Mouse (Mus musculus): ENCODE results near the gene Prim2. TPM values are rescaled to one million over a fixed set of nuclear protein-coding genes. Genes with fewer than 3 reads are reported as not detected.

Gene Prim2
- polyA plus RNA-seq, 1 experiment from 2014 or later: 25.5 TPM

DNA sequence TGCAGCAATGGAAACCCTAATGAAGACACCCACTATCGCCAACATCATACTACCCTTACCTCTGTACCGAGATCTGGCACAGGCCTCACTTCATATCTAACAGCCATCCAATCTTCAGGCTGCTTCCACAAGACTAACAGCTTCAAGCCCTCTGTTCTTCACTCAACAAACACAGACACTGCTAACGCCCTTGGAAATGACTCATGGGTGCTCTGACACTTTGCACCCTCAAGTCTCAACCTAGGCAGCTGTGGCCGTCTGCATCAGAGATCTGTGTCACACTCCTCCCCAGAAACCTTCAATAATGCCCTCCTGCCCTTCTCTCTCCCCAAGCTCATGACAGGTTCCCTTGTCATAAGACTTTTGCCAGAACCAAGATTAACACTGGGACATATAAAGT, 20.6 kb downstream of the Prim2 start:
- Histone ChIP-seq H3K27ac (ENCODE audit: low read depth, low read length) (no peak overlapping the region), H3K9ac (ENCODE audit: low read depth, low read length) (no peak overlapping the region), H3K36me3 (ENCODE audit: control insufficient read depth, insufficient read depth, low read length) (0 out of 2 replicates have a peak, but pooled peaks cover 4% of the 10 kb centered on the region), H3K27me3 (ENCODE audit: control insufficient read depth, insufficient read depth, low read length) (no peaks in the 10 kb centered on the region), H3K4me1 (ENCODE audit: control insufficient read depth, insufficient read depth, low read length) (peaks cover 2% of the 10 kb centered on the region; the same call in 1 of the 2 replicates), H3K9me3 (replicated peaks; ENCODE audit: control insufficient read depth, low read length) (no peaks in the 10 kb centered on the region), H3K4me2 (no peak overlapping the region), H3K4me3 (ENCODE audit: low read depth, low read length) (no peak overlapping the region)
- 82% methylated on average over 4 of the region's 4 CpGs for WGBS (ENCODE audit: insufficient replicate concordance)
- no peak for ATAC-seq (replicated peaks; ENCODE audit: insufficient number of reproducible peaks, low FRiP score, low TSS enrichment)

DNA sequence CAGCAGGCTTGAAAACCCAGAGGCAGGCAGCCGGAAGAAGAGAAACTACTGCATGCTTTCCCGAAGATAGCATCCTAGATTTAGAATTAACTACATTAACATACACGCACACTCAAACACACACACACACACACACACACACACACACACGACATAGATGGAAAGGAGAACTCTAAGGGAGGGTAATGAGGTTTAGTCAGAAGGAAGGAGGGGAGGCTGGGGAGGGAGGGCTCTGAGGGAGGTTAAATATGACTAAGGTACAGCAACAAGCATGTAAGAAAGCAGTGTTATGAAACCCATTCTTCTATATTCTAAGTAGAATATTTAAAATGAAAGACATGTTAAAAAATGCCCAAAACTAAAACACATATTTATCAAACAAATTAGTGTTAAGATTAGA, 21.9 kb downstream of the Prim2 start:
- ATAC-seq (replicated peaks; ENCODE audit: insufficient number of reproducible peaks, low FRiP score, low TSS enrichment): no peak
- WGBS (ENCODE audit: insufficient replicate concordance): 81% methylated on average over 4 of the region's 4 CpGs
- no peaks in the 10 kb centered on the region for H3K27me3 ChIP-seq (ENCODE audit: control insufficient read depth, insufficient read depth, low read length)
- no peak overlapping the region for H3K27ac ChIP-seq (ENCODE audit: low read depth, low read length)
- no peak overlapping the region for H3K9ac ChIP-seq (ENCODE audit: low read depth, low read length)
- no peak overlapping the region for H3K4me3 ChIP-seq (ENCODE audit: low read depth, low read length)
- H3K4me1 ChIP-seq (ENCODE audit: control insufficient read depth, insufficient read depth, low read length): peaks cover 2% of the 10 kb centered on the region; the same call in 1 of the 2 replicates
- 0 out of 2 replicates have a peak, but pooled peaks cover 4% of the 10 kb centered on the region for H3K36me3 ChIP-seq (ENCODE audit: control insufficient read depth, insufficient read depth, low read length)
- H3K4me2 ChIP-seq: no peak overlapping the region
- no peaks in the 10 kb centered on the region for H3K9me3 ChIP-seq (replicated peaks; ENCODE audit: control insufficient read depth, low read length)

DNA sequence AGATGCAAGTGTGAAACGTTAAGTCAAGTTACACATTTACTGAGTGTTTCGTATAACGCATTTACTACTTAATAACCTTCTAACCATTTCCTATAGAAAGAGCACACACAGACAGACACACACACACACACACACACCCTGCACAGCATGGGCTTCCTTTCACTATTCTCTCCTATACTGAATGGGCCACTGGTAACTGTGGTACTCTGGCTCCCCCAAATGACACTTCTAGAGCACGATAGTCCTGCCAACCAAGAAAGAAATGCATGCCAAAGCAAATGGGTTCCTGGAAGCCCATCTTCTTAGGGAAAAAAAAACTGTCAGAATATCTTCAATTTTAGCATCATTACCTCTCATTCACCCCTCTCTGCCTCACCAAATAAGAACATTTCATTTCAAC, 22.4 kb downstream of the Prim2 start:
- peaks cover 2% of the 10 kb centered on the region; the same call in 1 of the 2 replicates for H3K4me1 ChIP-seq (ENCODE audit: control insufficient read depth, insufficient read depth, low read length)
- no peak overlapping the region for H3K9ac ChIP-seq (ENCODE audit: low read depth, low read length)
- H3K4me2 ChIP-seq: no peak overlapping the region
- no peak for ATAC-seq (replicated peaks; ENCODE audit: insufficient number of reproducible peaks, low FRiP score, low TSS enrichment)
- H3K27me3 ChIP-seq (ENCODE audit: control insufficient read depth, insufficient read depth, low read length): no peaks in the 10 kb centered on the region
- no peaks in the 10 kb centered on the region for H3K9me3 ChIP-seq (replicated peaks; ENCODE audit: control insufficient read depth, low read length)
- no peak overlapping the region for H3K27ac ChIP-seq (ENCODE audit: low read depth, low read length)
- WGBS (ENCODE audit: insufficient replicate concordance): 76% methylated on average over 4 of the region's 4 CpGs
- no peak overlapping the region for H3K4me3 ChIP-seq (ENCODE audit: low read depth, low read length)
- 0 out of 2 replicates have a peak, but pooled peaks cover 4% of the 10 kb centered on the region for H3K36me3 ChIP-seq (ENCODE audit: control insufficient read depth, insufficient read depth, low read length)

DNA sequence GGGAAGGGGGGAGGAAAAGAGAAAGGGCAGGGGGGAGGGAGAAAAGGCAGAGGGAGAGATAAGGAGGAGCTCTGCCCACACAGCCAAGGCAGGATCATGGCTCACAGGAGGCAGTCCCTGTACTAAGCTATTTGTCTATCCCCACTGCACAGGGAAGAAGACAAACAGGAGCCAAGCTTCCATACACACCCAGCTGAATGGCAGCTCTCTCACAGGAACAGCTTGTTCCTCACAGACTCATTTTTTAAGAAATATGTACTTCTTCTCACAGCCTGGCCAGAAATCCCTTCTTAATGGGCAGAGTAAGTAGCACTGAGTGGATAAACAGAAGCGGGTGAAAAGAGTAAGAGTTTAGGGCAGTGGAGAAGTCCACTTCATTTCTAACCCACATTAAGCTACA, 23.9 kb downstream of the Prim2 start:
- 74% methylated on average over 1 of the region's 1 CpGs for WGBS (ENCODE audit: insufficient replicate concordance)
- ATAC-seq (replicated peaks; ENCODE audit: insufficient number of reproducible peaks, low FRiP score, low TSS enrichment): no peak
- no peak overlapping the region for H3K4me2 ChIP-seq
- H3K9ac ChIP-seq (ENCODE audit: low read depth, low read length): no peak overlapping the region
- H3K4me1 ChIP-seq (ENCODE audit: control insufficient read depth, insufficient read depth, low read length): peaks cover 2% of the 10 kb centered on the region; the same call in 1 of the 2 replicates
- H3K4me3 ChIP-seq (ENCODE audit: low read depth, low read length): no peak overlapping the region
- H3K36me3 ChIP-seq (ENCODE audit: control insufficient read depth, insufficient read depth, low read length): 0 out of 2 replicates have a peak, but pooled peaks cover 4% of the 10 kb centered on the region
- H3K27me3 ChIP-seq (ENCODE audit: control insufficient read depth, insufficient read depth, low read length): no peaks in the 10 kb centered on the region
- H3K27ac ChIP-seq (ENCODE audit: low read depth, low read length): no peak overlapping the region
- no peaks in the 10 kb centered on the region for H3K9me3 ChIP-seq (replicated peaks; ENCODE audit: control insufficient read depth, low read length)

DNA sequence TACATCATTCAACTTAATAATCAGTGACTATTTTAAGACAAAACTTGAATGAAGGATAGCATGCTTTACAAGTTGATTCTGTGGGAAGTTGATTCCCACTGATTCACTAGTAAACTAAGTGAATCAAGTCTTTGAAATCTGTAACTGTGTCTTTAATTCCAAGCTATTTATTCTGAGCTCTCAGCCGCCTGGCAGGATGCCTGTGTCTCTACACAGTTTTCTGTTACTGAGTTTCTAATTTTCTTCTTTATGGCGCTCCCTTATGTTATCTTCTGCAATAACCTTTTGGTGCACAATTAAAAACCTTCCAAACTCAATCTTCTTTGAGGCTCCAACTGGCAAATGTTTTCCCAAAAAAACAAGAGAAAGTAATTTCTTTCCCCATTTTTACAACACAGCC, 28.5 kb downstream of the Prim2 start:
- 0 out of 2 replicates have a peak, but pooled peaks cover 3% of the 10 kb centered on the region for H3K9me3 ChIP-seq (replicated peaks; ENCODE audit: control insufficient read depth, low read length)
- no peak overlapping the region for H3K27ac ChIP-seq (ENCODE audit: low read depth, low read length)
- H3K9ac ChIP-seq (ENCODE audit: low read depth, low read length): no peak overlapping the region
- 88% methylated on average over 2 of the region's 2 CpGs for WGBS (ENCODE audit: insufficient replicate concordance)
- no peak for ATAC-seq (replicated peaks; ENCODE audit: insufficient number of reproducible peaks, low FRiP score, low TSS enrichment)
- peaks cover 2% of the 10 kb centered on the region; the same call in 1 of the 2 replicates for H3K4me1 ChIP-seq (ENCODE audit: control insufficient read depth, insufficient read depth, low read length)
- no peak overlapping the region for H3K4me2 ChIP-seq
- no peaks in the 10 kb centered on the region for H3K27me3 ChIP-seq (ENCODE audit: control insufficient read depth, insufficient read depth, low read length)
- H3K4me3 ChIP-seq (ENCODE audit: low read depth, low read length): no peak overlapping the region
- peaks cover 5% of the 10 kb centered on the region; the same call in 1 of the 2 replicates for H3K36me3 ChIP-seq (ENCODE audit: control insufficient read depth, insufficient read depth, low read length)

DNA sequence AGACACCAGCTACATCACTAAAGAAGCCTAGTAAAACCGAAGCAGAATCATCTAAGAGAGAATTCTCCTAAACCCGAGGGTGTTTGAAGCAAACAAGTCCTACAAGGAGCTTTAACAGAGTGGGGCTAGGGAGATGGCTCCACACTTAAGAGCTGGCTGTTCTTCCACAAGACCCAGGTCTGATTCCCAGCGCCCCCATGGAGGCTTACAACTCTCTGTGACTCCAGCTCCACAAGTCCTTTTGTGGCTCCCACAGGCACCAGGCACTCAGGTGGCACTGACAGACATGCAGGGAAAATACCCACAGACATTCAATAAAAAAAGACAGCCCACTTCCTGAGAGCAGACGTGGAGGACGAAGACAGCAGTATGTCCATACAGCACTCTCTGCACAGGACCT, 29.5 kb downstream of the Prim2 start:
- no peak overlapping the region for H3K4me2 ChIP-seq
- H3K4me3 ChIP-seq (ENCODE audit: low read depth, low read length): no peak overlapping the region
- H3K9me3 ChIP-seq (replicated peaks; ENCODE audit: control insufficient read depth, low read length): 0 out of 2 replicates have a peak, but pooled peaks cover 3% of the 10 kb centered on the region
- peaks cover 5% of the 10 kb centered on the region; the same call in 1 of the 2 replicates for H3K36me3 ChIP-seq (ENCODE audit: control insufficient read depth, insufficient read depth, low read length)
- no peak overlapping the region for H3K9ac ChIP-seq (ENCODE audit: low read depth, low read length)
- ATAC-seq (replicated peaks; ENCODE audit: insufficient number of reproducible peaks, low FRiP score, low TSS enrichment): no peak
- no peaks in the 10 kb centered on the region for H3K4me1 ChIP-seq (ENCODE audit: control insufficient read depth, insufficient read depth, low read length)
- H3K27ac ChIP-seq (ENCODE audit: low read depth, low read length): no peak overlapping the region
- no peaks in the 10 kb centered on the region for H3K27me3 ChIP-seq (ENCODE audit: control insufficient read depth, insufficient read depth, low read length)
- 91% methylated on average over 5 of the region's 5 CpGs for WGBS (ENCODE audit: insufficient replicate concordance)

DNA sequence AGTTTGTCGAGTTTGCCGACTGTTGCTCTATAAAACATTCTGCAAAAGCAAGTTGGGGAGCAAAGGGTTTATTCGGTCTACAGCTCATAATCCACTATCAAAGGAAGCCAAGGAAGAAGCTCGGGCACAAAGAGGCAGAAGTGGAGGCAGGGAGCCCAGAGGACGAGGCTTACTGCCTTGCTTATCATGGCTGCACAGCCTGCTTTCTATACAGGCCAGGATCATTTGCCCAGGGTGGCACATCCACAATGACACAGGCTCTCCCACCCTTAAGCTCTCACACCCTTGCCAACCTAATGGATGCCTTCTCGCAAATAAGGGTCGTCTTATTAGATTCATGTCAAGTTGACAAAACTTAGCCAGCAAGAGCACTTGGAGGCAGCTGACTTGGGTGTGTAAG, 30.4 kb downstream of the Prim2 start:
- no peak overlapping the region for H3K4me3 ChIP-seq (ENCODE audit: low read depth, low read length)
- WGBS (ENCODE audit: insufficient replicate concordance): 90% methylated on average over 7 of the region's 7 CpGs
- no peak overlapping the region for H3K4me2 ChIP-seq
- no peak overlapping the region for H3K27ac ChIP-seq (ENCODE audit: low read depth, low read length)
- no peak overlapping the region for H3K9ac ChIP-seq (ENCODE audit: low read depth, low read length)
- no peaks in the 10 kb centered on the region for H3K4me1 ChIP-seq (ENCODE audit: control insufficient read depth, insufficient read depth, low read length)
- no peaks in the 10 kb centered on the region for H3K27me3 ChIP-seq (ENCODE audit: control insufficient read depth, insufficient read depth, low read length)
- peaks cover 5% of the 10 kb centered on the region; the same call in 1 of the 2 replicates for H3K36me3 ChIP-seq (ENCODE audit: control insufficient read depth, insufficient read depth, low read length)
- ATAC-seq (replicated peaks; ENCODE audit: insufficient number of reproducible peaks, low FRiP score, low TSS enrichment): no peak
- 0 out of 2 replicates have a peak, but pooled peaks cover 3% of the 10 kb centered on the region for H3K9me3 ChIP-seq (replicated peaks; ENCODE audit: control insufficient read depth, low read length)

DNA sequence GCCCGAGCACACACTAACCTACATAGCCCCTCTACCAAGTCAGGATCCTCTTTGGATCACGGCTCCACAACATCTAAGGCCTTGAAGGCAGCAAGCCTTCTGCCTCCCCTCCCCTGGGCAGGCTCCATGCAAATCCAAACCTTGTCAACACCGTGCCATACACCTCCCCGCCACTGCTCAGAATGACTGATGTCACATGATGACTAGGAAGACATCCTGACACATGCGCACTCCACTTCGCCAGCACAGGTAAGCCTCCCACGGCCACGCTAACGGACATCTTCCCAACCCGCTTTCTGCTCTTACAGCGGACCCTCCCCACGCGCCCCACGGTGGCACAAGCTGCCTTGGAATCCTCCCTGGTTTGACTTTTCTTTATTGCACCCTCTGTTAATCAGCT, 31.8 kb downstream of the Prim2 start:
- ATAC-seq (replicated peaks; ENCODE audit: insufficient number of reproducible peaks, low FRiP score, low TSS enrichment): no peak
- H3K27me3 ChIP-seq (ENCODE audit: control insufficient read depth, insufficient read depth, low read length): no peaks in the 10 kb centered on the region
- H3K27ac ChIP-seq (ENCODE audit: low read depth, low read length): no peak overlapping the region
- no peaks in the 10 kb centered on the region for H3K4me1 ChIP-seq (ENCODE audit: control insufficient read depth, insufficient read depth, low read length)
- WGBS (ENCODE audit: insufficient replicate concordance): 92% methylated on average over 14 of the region's 14 CpGs
- no peak overlapping the region for H3K4me2 ChIP-seq
- H3K36me3 ChIP-seq (ENCODE audit: control insufficient read depth, insufficient read depth, low read length): peaks cover 5% of the 10 kb centered on the region; the same call in 1 of the 2 replicates
- no peak overlapping the region for H3K4me3 ChIP-seq (ENCODE audit: low read depth, low read length)
- H3K9me3 ChIP-seq (replicated peaks; ENCODE audit: control insufficient read depth, low read length): 0 out of 2 replicates have a peak, but pooled peaks cover 3% of the 10 kb centered on the region
- no peak overlapping the region for H3K9ac ChIP-seq (ENCODE audit: low read depth, low read length)
